Mouse (Mus musculus) spleen, postnatal 14 days (tissue): ENCODE measurements around the gene Eno2.
A peak's percentile ranks its signal among the peaks of the same experiment; 100 is the strongest.
"Not testable (repeated sequence)": the region's sequence is repeated elsewhere in the genome, so short reads cannot be mapped to it uniquely, and the experiment has no call there.

Experiments
- DNase-seq, 2 experiments: peaks; one replicate each; pipeline ENCODE4 v3.0.0; 2021 to 2022; ENCODE audit warnings: low spot score in 2 of 2

The Eno2 gene

GRCm38 (mm10) chr6:124769101-124769765 is at the start of gene Eno2:
Eno2 (minus strand) TSS chr6:124769673.
- no peak for DNase-seq

- DNase-seq, result no peak
Observed at GRCm38 (mm10) chr6:124817971-124818370, 48.5 kb upstream of the Eno2 start.

DNA sequence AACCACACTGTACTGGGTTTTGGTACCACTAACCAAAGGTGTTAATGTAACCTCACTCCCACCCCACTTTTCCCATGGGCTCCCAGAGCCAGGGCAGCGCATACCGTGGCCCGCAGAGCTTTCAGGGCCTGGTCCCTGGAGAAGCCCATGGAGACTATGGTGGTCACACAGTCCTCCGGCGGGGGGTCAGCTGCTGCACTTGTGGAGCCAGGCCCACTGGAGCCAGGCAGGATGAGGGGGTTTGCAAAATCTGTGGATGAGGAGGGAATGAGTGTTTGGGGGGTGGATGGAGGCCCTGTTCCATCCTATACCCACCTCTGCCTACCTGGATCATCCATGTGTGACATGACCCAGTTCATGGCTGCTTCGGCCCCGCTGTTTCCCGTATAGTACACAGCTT is 48.1 kb upstream of the Eno2 start:
- no peak for DNase-seq

DNA sequence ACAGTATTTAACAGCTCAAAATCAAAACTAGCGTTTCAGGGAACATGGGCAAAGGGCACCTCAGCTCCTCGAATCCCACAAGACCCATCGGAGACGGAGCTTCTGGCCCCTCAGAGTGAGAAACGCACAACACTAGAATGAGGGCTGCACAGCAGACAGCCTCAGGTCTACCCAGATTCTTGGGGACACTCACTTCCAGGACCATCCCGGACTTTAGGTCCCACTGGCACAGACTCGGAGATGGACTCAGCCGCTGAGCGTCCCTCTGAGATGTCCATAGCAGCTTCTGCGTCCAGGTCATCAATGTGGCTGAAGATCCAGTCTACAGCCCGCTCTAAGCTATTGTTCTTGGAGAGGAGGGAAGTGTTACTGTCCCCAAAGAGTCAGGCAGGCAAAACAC is 47.7 kb upstream of the Eno2 start:
- no peak for DNase-seq

- DNase-seq, result no peak
Observed at GRCm38 (mm10) chr6:124816611-124817010, 47.1 kb upstream of the Eno2 start.

- DNase-seq, result no peak
Observed at GRCm38 (mm10) chr6:124814858-124815774, 45.6 kb upstream of the Eno2 start.

DNA sequence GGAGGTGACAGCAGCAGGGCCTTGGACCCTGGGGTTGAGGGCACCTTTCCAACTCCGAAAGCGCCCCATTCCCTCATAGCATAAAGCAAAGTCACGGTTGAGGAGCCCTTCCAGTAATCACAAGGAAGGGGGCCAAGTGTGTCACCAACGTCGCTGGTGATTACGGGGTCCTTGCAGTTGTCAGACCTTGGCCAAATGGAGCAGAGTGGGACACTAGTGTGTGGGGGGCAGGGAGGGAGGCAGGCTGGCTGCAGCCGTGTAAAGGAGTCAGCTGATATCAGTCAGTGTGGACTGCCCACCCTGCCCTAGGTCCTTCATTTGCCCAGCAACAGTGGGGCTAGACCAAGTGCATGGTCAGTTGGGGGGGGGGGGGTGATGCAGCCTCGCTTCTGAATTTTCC is 45.0 kb upstream of the Eno2 start:
- DNase-seq, result no peak

- peak; percentile 75 to 80 for DNase-seq
Observed at GRCm38 (mm10) chr6:124813933-124814332, 44.5 kb upstream of the Eno2 start, which contains the start of gene Tpi1. Tpi1 (minus strand) TSS chr6:124814296.

DNA sequence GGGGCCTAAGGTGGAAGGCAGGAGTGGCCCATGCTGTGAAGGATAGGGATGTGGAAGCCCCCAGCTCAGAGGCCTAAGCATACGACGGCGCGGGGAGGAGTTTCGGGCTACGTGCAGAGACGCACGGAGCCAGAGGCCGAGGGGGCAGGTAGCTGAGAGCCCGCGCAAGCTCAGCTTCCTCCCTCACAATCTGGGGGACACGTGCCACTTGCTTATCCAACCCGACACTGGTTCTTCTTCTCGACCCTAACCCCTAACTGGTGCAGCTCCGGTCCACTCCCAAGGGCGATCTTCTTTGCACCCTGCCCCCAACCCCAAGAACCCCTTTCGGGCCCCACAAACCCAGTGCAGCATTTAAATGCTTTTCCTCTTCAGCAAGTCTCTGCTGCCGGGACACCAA is 44.0 kb upstream of the Eno2 start:
- peak; percentile 29 to 57 for DNase-seq

GRCm38 (mm10) chr6:124812848-124813247 is 43.4 kb upstream of the Eno2 start:
- no peak for DNase-seq

DNA sequence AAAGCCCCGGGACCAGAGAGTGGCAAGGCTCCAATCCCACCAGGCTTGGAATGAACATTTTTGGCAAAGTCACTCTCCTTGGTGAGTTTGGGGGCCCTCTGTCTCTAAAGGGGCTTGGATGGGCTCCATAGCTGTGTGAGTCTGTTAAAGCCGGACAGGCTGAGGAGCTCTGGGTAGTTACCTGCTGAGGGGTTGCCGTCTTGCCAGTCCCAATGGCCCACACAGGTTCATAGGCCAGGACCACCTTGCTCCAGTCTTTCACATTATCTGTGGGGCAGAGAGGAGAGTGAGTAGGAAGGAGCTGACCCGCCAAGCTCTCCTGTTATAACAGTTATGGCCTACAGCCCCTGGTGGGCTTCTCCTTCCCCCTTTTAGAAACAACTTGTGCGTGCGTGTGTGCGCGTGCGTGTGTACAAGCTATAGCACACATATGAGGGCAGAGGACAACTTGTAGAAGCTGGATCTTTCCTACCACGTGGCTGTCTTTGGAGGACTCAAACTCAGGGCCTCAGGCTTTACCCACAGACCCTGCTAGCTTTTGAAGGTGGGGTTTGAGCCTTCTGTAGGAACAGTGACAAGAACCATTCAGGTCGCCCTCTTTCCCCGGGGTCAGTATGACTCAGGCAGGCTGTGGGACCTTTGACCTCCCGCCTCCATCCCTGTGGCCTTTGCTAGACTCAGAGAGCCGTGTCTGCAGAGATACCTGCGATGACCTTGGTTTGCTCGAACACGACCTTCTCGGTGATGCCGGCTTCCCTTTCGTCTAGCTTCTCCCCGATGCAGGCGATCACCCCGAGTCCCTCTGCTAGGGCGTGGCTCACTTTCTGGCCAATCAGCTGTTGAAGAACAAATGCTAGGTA is 42.5 kb upstream of the Eno2 start:
- DNase-seq, result no peak

DNA sequence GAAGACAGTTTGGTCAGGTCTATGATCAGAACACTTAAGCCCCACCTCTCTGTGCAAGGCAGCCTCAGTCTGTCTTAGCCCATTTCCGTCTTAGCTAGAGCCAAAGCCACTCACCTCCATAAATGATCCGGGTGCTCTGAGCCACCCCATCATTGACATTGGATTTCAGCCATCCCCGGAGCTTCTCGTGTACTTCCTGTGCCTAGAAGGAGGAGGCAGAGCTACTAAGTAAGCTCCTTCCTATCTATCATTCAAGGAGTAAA is 41.9 kb upstream of the Eno2 start:
- DNase-seq, result no peak

GRCm38 (mm10) chr6:124810566-124811402 is 41.3 kb upstream of the Eno2 start:
- DNase-seq, result not testable (repeated sequence)

- DNase-seq, result no peak
Observed at GRCm38 (mm10) chr6:124809775-124810538, 40.5 kb upstream of the Eno2 start.

- peak; percentile 70 to 76 for DNase-seq
Observed at GRCm38 (mm10) chr6:124809052-124809774, 39.7 kb upstream of the Eno2 start.

GRCm38 (mm10) chr6:124808358-124809012 is 39.0 kb upstream of the Eno2 start, which contains the start of gene Spsb2:
Spsb2 (plus strand) TSS chr6:124808661.
- peak; percentile 41 to 58 for DNase-seq

DNA sequence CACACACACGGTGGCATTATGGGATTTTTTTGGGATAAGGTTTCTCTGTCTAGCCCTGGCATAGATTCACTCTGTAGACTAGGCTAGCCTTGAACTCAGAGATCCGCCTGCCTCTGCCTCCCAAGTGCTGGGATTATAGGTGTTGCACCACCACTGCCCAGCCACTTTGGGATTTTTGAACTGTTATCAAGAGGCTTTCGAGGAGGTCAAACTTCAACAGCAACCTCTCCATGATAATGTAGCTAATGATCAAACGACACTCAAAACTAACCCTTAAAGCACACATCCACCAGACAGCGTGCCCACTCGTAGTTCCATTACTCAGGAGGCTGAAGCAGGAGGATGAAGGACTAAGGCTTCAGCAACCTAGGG is 38.5 kb upstream of the Eno2 start:
- DNase-seq, result no peak

DNA sequence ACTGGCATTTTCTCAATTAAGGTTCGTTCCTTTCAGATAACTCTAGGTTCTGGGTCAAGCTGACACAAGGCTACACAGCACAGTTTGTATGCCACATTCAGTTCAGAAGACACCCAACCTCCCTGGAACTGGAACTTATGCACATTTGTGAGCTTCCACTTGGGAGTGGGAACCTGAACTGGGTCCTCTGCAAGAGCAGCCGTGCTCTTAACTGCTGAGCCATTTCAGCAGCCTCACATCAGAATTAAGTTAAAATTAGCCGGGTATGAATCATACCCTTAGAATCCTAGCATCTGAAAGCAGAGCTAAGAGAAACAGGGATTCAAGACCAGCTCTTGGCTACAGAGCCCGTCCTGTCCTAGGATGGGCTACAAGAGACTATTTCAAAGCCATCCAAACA is 37.9 kb upstream of the Eno2 start:
- no peak for DNase-seq

GRCm38 (mm10) chr6:124806446-124807140 is 37.1 kb upstream of the Eno2 start:
- no peak for DNase-seq
